Mouse (Mus musculus): Measurements from ENCODE around the gene Rilpl1. TPM values are rescaled to one million over a fixed set of nuclear protein-coding genes. Genes with fewer than 3 reads are reported as not detected.

Gene Rilpl1
- polyA plus RNA-seq, 1 experiment from 2014 or later, result 16.4 TPM

DNA sequence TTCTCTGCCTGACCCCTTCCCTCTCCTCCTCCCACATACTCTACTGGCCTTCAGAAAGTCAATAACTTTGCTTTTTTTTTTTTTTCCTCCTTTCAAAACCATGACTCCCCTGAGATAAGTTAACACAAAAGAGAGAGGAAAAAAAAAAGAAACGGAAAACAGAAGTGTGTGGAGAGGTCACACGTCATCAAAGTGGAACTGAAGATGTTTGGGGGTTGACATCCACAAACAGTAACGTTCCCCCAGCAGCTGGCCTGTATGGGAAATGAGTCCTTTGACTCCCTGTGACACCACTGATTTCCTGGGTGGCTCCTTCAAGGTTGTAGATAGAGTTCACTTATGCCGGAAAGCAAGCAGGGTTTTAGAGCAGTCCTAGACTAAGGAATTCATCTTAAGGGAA is 51.1 kb downstream of the Rilpl1 start:
- ATAC-seq (ENCODE audit: low FRiP score) (no peak), DNase-seq (ENCODE audit: low spot score) (no peak)
- no peaks in the 10 kb centered on the region for H3K27me3 ChIP-seq (ENCODE audit: control insufficient read depth, insufficient read depth, low read length)
- 67% methylated on average over 4 of the region's 4 CpGs for WGBS
- H3K9me3 ChIP-seq (ENCODE audit: control insufficient read depth, low read length), result no peaks in the 10 kb centered on the region
- H3K4me2 ChIP-seq (replicated peaks; ENCODE audit: low read depth, low read length), result no peak overlapping the region
- H3K36me3 ChIP-seq (ENCODE audit: control insufficient read depth, insufficient read depth, low read length), result no peaks in the 10 kb centered on the region
- no peak overlapping the region for H3K4me3 ChIP-seq (ENCODE audit: low read depth, low read length)
- no peak overlapping the region for H3K9ac ChIP-seq (ENCODE audit: low read depth, low read length)
- no peak overlapping the region for H3K27ac ChIP-seq (ENCODE audit: low read depth, low read length)
- H3K4me1 ChIP-seq (replicated peaks; ENCODE audit: control insufficient read depth, insufficient read depth, low read length), result 0 out of 2 replicates have a peak, but pooled peaks cover 2% of the 10 kb centered on the region

DNA sequence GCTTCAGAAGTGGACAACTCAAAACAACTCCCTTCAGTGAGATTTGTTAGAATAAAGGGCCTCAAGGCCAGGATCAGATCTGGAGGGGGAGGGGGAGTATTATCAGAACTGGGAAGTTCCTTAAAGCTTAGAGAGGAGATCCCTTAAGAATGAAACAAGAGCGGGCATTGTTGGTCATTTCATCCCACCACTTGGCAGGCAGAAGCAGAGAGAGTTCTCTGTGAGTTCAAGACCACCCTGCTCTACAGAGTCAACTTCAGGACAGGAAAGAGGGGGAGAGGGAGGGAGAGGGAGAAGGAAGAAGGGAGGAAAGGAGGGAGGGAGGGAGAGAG is 52.4 kb downstream of the Rilpl1 start:
- H3K4me2 ChIP-seq (replicated peaks; ENCODE audit: low read depth, low read length), result no peak overlapping the region

DNA sequence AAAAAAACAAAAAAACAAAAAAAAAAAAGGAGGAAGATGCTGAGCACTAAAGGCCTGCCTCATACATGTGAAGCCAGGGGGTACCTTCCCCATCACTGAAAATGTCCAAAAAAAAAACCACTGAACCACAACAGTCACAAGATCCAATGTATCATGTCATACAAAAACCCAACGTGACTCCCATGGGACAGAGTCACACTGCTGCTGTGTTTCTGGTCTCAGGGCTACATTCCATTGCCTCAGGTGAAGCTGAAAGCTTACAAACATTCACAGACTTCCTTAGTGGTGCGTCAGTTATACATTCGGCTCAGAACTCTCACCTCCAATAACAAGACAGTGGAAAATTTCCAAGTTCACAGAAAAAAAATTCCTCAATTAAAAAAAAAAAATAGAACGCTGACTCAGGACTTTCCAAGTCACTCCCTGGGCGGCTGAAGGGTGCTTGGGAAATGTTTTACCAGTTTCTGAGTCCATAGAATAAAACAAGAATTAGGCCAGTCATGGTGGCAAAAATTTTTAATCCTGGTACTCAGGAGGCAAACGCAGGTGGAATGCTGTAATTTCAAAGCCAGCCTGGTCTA is 60.5 kb downstream of the Rilpl1 start:
- Histone ChIP-seq H3K9ac (ENCODE audit: low read depth, low read length) (no peak overlapping the region), H3K4me2 (replicated peaks; ENCODE audit: low read depth, low read length) (no peak overlapping the region), H3K4me3 (ENCODE audit: low read depth, low read length) (no peak overlapping the region), H3K36me3 (ENCODE audit: control insufficient read depth, insufficient read depth, low read length) (no peaks in the 10 kb centered on the region), H3K27ac (ENCODE audit: low read depth, low read length) (no peak overlapping the region), H3K27me3 (ENCODE audit: control insufficient read depth, insufficient read depth, low read length) (no peaks in the 10 kb centered on the region), H3K4me1 (replicated peaks; ENCODE audit: control insufficient read depth, insufficient read depth, low read length) (0 out of 2 replicates have a peak, but pooled peaks cover 2% of the 10 kb centered on the region), H3K9me3 (ENCODE audit: control insufficient read depth, low read length) (no peaks in the 10 kb centered on the region)
- no peak for ATAC-seq (ENCODE audit: low FRiP score)
- 87% methylated on average over 6 of the region's 6 CpGs for WGBS
- DNase-seq (ENCODE audit: low spot score), result no peak

More for the DNA sequence above, 52.4 kb downstream of the Rilpl1 start:
- Histone ChIP-seq H3K9me3 (ENCODE audit: control insufficient read depth, low read length) (no peaks in the 10 kb centered on the region), H3K9ac (ENCODE audit: low read depth, low read length) (no peak overlapping the region), H3K27ac (ENCODE audit: low read depth, low read length) (no peak overlapping the region; the same call in 1 of the 2 replicates), H3K4me3 (ENCODE audit: low read depth, low read length) (no peak overlapping the region), H3K36me3 (ENCODE audit: control insufficient read depth, insufficient read depth, low read length) (no peaks in the 10 kb centered on the region), H3K4me1 (replicated peaks; ENCODE audit: control insufficient read depth, insufficient read depth, low read length) (0 out of 2 replicates have a peak, but pooled peaks cover 2% of the 10 kb centered on the region), H3K27me3 (ENCODE audit: control insufficient read depth, insufficient read depth, low read length) (no peaks in the 10 kb centered on the region)
- WGBS, result 85% methylated on average over 1 of the region's 1 CpGs
- ATAC-seq (ENCODE audit: low FRiP score) (no peak), DNase-seq (ENCODE audit: low spot score) (no peak)

DNA sequence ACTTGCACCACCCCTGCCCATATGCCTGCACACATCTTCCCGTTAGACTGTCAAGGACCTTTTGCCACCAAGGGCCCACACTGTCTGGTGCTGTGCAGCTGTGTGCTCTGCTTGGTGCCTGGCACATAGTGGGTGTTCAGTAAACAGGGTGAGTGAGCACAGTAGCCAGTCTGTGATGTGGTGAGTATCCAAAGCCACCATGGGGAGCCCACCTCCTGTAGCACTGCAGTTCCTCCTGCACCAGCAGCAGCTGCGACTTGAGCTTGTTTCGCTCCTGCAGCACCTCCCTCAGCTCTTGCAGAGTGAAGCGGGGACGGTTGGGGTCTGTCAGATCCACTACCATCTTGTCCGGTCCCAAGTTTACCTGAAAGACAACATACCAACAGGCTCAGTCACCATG is 61.7 kb downstream of the Rilpl1 start:
- H3K36me3 ChIP-seq (ENCODE audit: control insufficient read depth, insufficient read depth, low read length), result no peaks in the 10 kb centered on the region
- no peak overlapping the region for H3K4me3 ChIP-seq (ENCODE audit: low read depth, low read length)
- no peak for DNase-seq (ENCODE audit: low spot score)
- no peak overlapping the region for H3K4me2 ChIP-seq (replicated peaks; ENCODE audit: low read depth, low read length)
- WGBS, result 94% methylated on average over 6 of the region's 6 CpGs
- no peaks in the 10 kb centered on the region for H3K4me1 ChIP-seq (replicated peaks; ENCODE audit: control insufficient read depth, insufficient read depth, low read length)
- no peak for ATAC-seq (ENCODE audit: low FRiP score)
- H3K9ac ChIP-seq (ENCODE audit: low read depth, low read length), result no peak overlapping the region
- no peaks in the 10 kb centered on the region for H3K9me3 ChIP-seq (ENCODE audit: control insufficient read depth, low read length)
- no peaks in the 10 kb centered on the region for H3K27me3 ChIP-seq (ENCODE audit: control insufficient read depth, insufficient read depth, low read length)
- no peak overlapping the region for H3K27ac ChIP-seq (ENCODE audit: low read depth, low read length)

DNA sequence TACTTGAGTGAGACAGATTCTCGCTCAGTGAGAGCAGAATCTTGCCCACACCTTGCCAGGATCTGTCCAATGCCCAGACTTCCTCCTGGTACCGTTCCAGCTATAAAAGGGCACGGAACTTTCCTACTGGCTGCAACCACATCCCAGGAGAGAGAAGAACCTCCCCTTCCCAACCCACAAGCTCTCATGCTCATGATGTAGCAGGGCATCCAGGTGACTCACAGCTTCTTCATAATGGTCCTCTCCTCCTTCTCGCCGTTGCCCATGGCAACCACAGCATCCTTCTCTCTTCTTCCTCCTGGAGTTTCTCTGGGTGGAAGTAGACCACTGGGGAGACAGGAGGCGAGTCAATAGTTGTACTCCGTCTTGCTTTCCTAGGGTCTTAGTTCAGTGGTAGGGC is 62.8 kb downstream of the Rilpl1 start:
- no peak overlapping the region for H3K4me3 ChIP-seq (ENCODE audit: low read depth, low read length)
- ATAC-seq (ENCODE audit: low FRiP score), result no peak
- no peak overlapping the region for H3K9ac ChIP-seq (ENCODE audit: low read depth, low read length)
- no peak for DNase-seq (ENCODE audit: low spot score)
- H3K27me3 ChIP-seq (ENCODE audit: control insufficient read depth, insufficient read depth, low read length), result no peaks in the 10 kb centered on the region
- H3K27ac ChIP-seq (ENCODE audit: low read depth, low read length), result no peak overlapping the region
- no peak overlapping the region for H3K4me2 ChIP-seq (replicated peaks; ENCODE audit: low read depth, low read length)
- WGBS, result 91% methylated on average over 7 of the region's 7 CpGs
- H3K36me3 ChIP-seq (ENCODE audit: control insufficient read depth, insufficient read depth, low read length), result no peaks in the 10 kb centered on the region
- H3K9me3 ChIP-seq (ENCODE audit: control insufficient read depth, low read length), result no peaks in the 10 kb centered on the region
- H3K4me1 ChIP-seq (replicated peaks; ENCODE audit: control insufficient read depth, insufficient read depth, low read length), result no peaks in the 10 kb centered on the region

DNA sequence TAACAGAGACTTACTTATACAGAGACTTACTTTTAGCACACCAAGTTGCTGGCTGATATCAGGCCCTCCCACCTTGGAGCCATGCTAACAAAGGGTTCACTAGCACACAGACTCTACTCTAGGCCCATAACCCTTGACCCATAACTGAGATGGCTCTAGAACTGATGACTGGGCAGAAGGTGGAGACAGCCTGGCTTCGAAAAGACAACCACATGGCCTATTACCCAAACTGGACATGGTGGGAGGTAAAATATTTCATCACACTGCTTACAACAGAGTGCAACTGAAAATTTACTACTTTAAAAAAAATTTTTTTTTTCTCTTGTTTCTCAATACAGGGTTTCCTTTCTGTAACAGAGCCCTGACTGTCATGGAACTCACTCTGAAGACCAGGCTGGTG is 63.4 kb downstream of the Rilpl1 start:
- no peak for ATAC-seq (ENCODE audit: low FRiP score)
- Histone ChIP-seq H3K36me3 (ENCODE audit: control insufficient read depth, insufficient read depth, low read length) (no peaks in the 10 kb centered on the region), H3K27me3 (ENCODE audit: control insufficient read depth, insufficient read depth, low read length) (no peaks in the 10 kb centered on the region)

DNA sequence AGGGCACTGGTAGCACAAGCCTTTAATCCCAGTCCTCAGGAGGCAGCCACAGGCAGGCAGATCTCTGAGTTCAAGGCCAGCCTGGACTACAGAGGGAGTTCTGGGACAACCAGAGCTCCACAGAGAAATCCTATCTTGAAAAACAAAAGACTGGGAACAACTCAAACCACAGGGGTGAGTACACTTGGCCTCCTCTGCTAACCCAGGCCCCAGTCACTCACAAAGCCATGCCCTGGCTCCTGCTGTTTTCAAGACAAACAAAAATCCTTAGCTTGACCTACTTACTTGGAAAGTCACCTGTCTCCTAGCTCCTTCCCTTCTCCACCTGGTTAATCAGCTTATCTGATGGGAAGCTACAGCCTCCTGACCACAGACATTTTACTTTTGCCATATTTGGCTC is 66.3 kb downstream of the Rilpl1 start:
- H3K27me3 ChIP-seq (ENCODE audit: control insufficient read depth, insufficient read depth, low read length), result no peaks in the 10 kb centered on the region
- peaks cover 8% of the 10 kb centered on the region for H3K36me3 ChIP-seq (ENCODE audit: control insufficient read depth, insufficient read depth, low read length)
- ATAC-seq (ENCODE audit: low FRiP score) (no peak), DNase-seq (ENCODE audit: low spot score) (no peak)
- no peak overlapping the region for H3K4me3 ChIP-seq (ENCODE audit: low read depth, low read length)
- no peak overlapping the region for H3K27ac ChIP-seq (ENCODE audit: low read depth, low read length)
- H3K9me3 ChIP-seq (ENCODE audit: control insufficient read depth, low read length), result no peaks in the 10 kb centered on the region
- H3K4me2 ChIP-seq (replicated peaks; ENCODE audit: low read depth, low read length), result no peak overlapping the region
- H3K9ac ChIP-seq (ENCODE audit: low read depth, low read length), result no peak overlapping the region
- H3K4me1 ChIP-seq (replicated peaks; ENCODE audit: control insufficient read depth, insufficient read depth, low read length), result no peaks in the 10 kb centered on the region

More for the DNA sequence above, 63.4 kb downstream of the Rilpl1 start:
- Histone ChIP-seq H3K9ac (ENCODE audit: low read depth, low read length) (no peak overlapping the region), H3K27ac (ENCODE audit: low read depth, low read length) (no peak overlapping the region), H3K4me3 (ENCODE audit: low read depth, low read length) (no peak overlapping the region), H3K4me1 (replicated peaks; ENCODE audit: control insufficient read depth, insufficient read depth, low read length) (no peaks in the 10 kb centered on the region), H3K4me2 (replicated peaks; ENCODE audit: low read depth, low read length) (no peak overlapping the region), H3K9me3 (ENCODE audit: control insufficient read depth, low read length) (no peaks in the 10 kb centered on the region)
- WGBS, result 88% methylated on average over 1 of the region's 1 CpGs
- DNase-seq (ENCODE audit: low spot score), result no peak

DNA sequence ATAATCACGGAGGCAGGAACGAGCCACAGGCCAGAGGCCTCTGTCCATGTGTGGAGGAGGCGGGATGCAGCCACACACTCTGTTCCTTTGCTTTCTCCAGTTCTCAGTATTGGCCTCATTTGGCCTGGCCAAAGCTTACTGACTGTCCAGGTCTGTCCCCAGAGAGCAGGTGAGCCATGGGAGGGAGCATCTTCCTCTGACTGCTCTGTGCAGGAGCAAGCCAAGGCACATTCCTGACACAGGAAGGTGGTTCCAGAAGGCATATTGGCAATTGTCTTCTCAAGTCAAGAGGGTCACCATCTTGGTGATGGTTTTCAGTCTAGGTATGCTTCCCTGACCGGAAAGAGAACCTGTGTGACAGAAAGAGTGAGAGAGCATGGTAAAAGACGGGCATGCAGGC is 67.7 kb downstream of the Rilpl1 start:
- WGBS, result 85% methylated on average over 5 of the region's 5 CpGs
- DNase-seq (ENCODE audit: low spot score), result no peak
- H3K36me3 ChIP-seq (ENCODE audit: control insufficient read depth, insufficient read depth, low read length), result peaks cover 16% of the 10 kb centered on the region
- no peak overlapping the region for H3K9ac ChIP-seq (ENCODE audit: low read depth, low read length)
- H3K4me2 ChIP-seq (replicated peaks; ENCODE audit: low read depth, low read length), result no peak overlapping the region
- H3K27ac ChIP-seq (ENCODE audit: low read depth, low read length), result no peak overlapping the region
- no peak overlapping the region for H3K4me3 ChIP-seq (ENCODE audit: low read depth, low read length)
- no peaks in the 10 kb centered on the region for H3K4me1 ChIP-seq (replicated peaks; ENCODE audit: control insufficient read depth, insufficient read depth, low read length)
- no peak for ATAC-seq (ENCODE audit: low FRiP score)
- no peaks in the 10 kb centered on the region for H3K9me3 ChIP-seq (ENCODE audit: control insufficient read depth, low read length)
- no peaks in the 10 kb centered on the region for H3K27me3 ChIP-seq (ENCODE audit: control insufficient read depth, insufficient read depth, low read length)

DNA sequence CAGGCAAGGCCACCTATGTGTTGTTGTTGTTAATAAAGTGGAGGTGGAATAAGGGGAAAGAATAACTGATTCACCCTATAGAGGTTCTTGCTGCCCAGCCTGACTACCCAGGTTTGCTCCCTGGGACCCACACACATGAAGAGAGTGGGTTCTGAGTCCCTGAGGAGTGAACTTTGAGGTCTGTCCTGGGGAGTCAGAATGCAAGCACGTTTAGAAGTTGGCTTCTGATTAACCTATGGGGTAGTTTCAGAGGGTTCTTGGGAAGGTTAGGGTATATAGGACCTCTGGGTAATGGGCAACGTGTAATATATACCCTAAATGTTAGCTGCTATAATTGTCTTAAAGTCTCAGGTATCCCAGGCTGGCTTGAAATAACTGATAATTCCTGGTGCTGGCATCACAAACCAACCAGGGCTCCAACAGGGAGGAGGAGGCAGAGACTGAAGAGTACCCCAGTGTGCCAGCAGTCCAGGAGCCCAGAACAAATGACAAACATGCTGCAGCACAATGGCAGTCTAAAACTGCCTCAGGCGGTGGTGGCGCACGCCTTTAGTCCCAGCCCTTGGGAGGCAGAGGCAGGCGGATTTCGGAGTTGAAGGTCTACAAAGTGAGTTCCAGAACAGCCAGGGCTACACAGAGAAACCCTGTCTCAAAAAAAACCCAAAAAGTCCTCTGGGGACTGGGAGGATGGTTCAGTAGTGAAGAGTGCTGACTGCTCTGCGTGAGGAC is 68.7 kb downstream of the Rilpl1 start:
- no peak overlapping the region for H3K9ac ChIP-seq (ENCODE audit: low read depth, low read length)
- no peak overlapping the region for H3K4me3 ChIP-seq (ENCODE audit: low read depth, low read length)
- ATAC-seq (ENCODE audit: low FRiP score) (no peak), DNase-seq (ENCODE audit: low spot score) (no peak)
- no peak overlapping the region for H3K27ac ChIP-seq (ENCODE audit: low read depth, low read length)
- no peaks in the 10 kb centered on the region for H3K4me1 ChIP-seq (replicated peaks; ENCODE audit: control insufficient read depth, insufficient read depth, low read length)
- WGBS, result 84% methylated on average over 8 of the region's 8 CpGs
- H3K9me3 ChIP-seq (ENCODE audit: control insufficient read depth, low read length), result no peaks in the 10 kb centered on the region
- H3K4me2 ChIP-seq (replicated peaks; ENCODE audit: low read depth, low read length), result no peak overlapping the region
- peaks cover 18% of the 10 kb centered on the region for H3K36me3 ChIP-seq (ENCODE audit: control insufficient read depth, insufficient read depth, low read length)
- H3K27me3 ChIP-seq (ENCODE audit: control insufficient read depth, insufficient read depth, low read length), result no peaks in the 10 kb centered on the region
